Mouse (Mus musculus): ENCODE data around the gene Gm5662.

GRCm38 (mm10) chr12:88314556-88314955 lies 40.3 kb upstream of the Gm5662 start:
- no peak for TF ChIP-seq CTCF (conservative IDR thresholded peaks at IDR 0.05; ENCODE audit: insufficient read depth, insufficient read length, low read depth, low read length)
- TF ChIP-seq POLR2A (IDR thresholded peaks at IDR 0.05; ENCODE audit: low read depth, low read length): no peak

All from kidney, adult 2 months (tissue).